Mouse (Mus musculus): ENCODE measurements at regions not wholly inside any gene's neighbourhood (a gene's known extent, or its start where the extent isn't known, plus 50 kb on each side); places are given as distances from the start of the nearest gene placed in this dataset.

DNA sequence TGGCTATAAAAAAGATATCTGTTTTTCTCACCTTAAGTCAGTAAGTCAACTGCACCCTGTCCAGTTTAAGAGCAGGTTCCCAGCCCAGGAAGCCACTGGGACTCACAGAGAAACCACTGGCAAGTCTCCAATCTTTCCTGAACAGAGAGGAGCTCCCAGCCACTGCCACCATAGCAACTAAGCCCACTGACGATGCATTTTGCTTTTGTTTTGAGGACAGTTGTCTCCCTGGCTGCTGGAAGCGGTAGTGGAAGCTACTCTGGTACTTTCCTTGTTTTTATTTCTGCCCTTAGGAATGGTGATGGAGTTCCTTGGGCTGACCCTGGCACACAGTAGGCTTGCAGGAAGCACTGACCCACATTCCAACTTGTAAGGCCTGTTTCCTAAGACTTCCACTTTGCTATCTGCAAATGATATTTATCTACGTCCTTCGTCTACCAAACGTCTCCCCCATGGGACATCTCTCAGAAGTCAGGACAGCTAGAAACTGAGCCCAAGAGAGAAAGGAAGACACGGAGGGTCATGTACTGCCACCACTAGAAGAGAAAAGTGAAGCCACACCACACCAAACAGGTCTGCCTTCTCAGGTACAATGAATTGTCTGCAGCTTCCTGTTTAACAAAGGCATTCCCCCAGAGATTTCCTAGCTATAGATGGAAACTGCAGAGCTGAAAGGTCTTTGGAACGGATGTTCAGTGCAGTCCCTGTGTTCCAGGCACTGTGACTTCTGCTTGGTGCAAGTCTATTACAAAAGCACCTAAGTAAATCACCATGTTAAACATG lies 125.7 kb upstream of the Fmo9 start:
- ATAC-seq (ENCODE audit: insufficient number of reproducible peaks, low FRiP score, low TSS enrichment) = no peak

DNA sequence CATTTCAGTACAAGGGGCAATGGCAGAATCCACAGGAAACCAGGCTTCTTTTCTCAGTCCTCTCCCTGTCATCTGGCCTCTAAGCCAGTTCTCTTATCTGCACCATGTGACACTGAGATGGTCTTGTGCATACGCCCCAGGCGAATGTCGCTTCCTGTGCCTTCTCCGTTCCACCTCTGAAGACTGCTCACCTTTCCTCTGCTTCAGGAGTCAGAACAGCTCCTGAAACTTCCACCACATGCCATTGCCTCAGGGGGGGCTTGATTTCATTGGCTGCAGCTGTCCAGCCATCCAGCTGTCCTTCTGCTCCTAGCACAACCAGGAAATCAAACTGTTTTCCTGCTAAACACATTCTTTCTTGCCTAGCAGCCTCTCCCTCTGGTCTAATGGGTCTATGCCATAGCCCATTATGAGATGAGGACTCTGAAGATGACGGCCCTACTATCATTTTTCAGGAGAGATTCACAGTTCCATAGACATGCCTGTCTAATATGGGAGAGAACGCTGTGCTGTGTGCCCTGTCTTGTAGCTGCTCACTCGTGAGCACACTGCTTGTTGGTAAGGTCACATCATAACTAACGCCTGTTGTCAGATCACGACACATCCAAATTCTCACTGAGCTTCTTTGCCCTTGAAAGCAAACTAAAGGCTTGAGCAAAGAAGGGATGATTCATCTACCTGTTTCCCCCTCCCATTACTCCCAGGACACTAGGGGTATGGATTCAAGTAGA lies 129.9 kb upstream of the Fmo9 start:
- no peak for ATAC-seq (ENCODE audit: insufficient number of reproducible peaks, low FRiP score, low TSS enrichment)

DNA sequence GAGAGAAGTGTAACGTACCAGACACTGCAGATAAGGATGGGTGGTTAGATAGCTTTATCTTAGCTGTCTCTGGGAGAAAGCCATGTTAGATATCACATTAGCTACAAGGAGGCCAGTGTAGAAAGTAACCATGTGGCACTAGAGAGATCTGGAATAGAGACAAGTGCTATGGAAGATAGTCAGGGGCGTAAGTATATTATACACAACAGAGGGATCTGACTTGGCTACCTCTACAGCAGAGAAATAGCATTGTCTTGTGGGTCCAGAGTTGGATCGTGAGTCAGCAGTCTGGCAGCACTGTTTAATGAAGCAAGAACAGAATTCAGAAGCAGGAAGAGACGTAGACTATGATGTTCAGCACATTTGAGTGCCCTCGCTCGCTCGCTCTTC lies 130.4 kb upstream of the Fmo9 start:
- no peak for ATAC-seq (ENCODE audit: insufficient number of reproducible peaks, low FRiP score, low TSS enrichment)

DNA sequence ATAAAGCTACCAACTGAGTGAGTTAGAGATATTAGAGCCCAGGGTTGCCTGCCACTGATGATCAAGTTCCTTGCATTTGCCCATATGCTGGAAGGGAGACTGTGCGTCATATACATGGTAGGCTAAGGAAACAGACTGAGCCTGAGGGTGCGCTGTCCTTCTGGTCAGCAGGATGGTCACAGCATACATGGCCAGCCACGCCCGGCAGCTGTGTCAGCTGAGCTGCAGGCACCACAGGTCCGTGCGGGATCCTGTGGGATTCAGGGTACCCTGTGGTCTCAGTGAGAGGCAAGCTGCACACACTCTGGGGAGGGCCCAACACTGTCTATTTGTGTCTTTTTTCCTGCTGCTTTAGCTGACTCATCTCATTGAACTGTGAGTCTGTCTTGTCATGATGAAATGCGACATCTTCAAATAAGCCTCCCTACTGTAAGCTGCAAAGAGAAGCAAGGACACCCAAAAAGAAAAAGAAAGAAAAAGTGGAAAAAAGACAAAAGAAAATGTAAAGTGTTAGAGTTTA lies 131.3 kb upstream of the Fmo9 start:
- ATAC-seq (ENCODE audit: insufficient number of reproducible peaks, low FRiP score, low TSS enrichment) = no peak

DNA sequence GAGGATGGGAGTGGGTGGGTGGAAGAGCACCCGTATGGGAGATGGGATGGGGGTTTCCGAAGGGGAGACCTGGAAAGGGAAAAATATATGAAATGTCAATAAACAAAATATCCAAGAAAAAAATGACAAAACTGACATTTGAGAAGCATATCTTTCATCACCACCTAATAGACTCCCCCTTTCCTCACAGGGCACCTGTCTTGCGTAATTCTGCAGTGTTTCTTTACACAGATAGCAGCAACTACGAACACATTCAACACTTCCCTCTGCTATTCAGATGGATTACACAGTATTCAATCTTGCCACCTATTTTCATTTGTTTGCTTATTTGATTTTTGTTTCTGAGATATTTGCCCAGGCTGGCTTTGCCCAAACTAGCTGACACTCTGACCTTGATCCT lies 136.3 kb upstream of the Fmo9 start:
- ATAC-seq (ENCODE audit: insufficient number of reproducible peaks, low FRiP score, low TSS enrichment) = no peak

DNA sequence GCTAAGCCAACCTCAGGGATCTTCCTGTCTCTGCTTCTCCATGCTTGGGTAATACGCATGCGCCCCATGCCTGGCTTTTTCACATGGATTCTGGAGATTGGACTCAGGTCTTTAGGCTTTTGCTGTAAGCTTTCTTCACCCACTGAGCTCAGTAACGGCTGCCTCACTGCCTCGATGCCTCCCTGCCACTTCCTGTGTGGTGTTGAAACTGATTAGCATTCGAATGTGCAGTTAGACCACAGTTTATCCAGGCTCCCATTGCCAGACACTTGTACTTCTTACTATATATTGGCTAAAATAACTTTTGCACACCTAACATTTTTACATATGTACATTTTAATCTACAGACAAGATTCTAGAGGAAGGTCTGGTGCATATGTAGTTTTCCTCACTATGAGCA lies 137.0 kb upstream of the Fmo9 start:
- ATAC-seq (ENCODE audit: insufficient number of reproducible peaks, low FRiP score, low TSS enrichment) = no peak

DNA sequence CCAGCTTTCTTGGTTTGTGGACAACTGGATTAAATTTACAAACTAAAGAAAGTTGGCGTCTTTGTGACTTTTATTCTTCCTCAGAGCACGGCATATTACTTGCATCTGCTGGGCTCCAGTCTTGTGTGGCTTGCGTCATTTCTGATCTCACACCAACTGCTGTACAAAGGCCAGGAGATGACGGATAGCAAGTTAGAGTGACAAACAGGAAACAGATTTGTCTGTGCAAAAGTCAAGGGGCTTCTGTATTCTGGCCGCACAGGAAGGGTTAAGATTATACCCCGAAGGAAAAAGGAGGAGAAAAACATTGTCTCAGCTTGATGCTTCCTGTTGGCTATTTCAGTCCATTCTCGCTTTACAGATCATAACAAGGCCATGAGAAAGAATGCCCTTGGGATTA lies 137.8 kb upstream of the Fmo9 start:
- no peak for ATAC-seq (ENCODE audit: insufficient number of reproducible peaks, low FRiP score, low TSS enrichment)

DNA sequence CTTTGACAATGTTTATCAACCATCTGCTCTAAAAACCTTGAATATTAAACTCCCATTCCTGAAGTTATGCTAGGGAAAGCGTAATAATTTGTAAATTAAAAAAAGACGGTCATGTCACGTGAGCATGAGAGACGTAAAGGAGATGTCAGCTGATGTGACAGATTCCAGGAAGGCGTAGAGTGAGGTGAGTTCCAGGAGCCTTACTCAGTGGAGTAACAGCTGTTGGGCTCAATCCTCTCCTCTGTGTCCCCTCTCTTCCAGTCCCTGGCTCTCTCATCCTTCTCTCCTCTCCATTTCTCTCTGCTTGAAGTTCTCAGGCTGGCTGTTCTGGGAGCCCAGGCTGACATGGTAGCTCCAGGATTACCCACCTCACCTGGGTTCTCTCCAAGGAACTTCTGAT lies 138.4 kb upstream of the Fmo9 start:
- ATAC-seq (ENCODE audit: insufficient number of reproducible peaks, low FRiP score, low TSS enrichment) = no peak

DNA sequence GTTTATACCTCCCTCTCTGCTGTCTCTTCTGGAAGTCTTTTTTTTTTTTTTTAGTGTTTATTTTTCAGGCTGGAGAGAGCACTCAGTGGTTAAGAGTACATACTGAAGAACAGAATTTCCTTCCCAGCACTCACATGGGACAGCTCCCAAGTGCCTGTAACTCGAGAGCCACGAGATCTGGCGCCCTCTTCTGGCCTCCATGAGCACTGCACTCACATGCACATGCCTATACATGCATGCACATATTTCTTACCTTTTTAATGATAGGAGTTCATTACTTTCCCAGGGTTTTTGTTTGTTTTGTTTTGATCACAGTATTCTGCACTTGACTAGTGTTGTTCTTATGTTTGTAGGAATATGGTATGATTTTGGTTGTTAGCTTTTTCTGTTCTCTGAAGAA lies 139.5 kb upstream of the Fmo9 start:
- ATAC-seq (ENCODE audit: insufficient number of reproducible peaks, low FRiP score, low TSS enrichment) = no peak

DNA sequence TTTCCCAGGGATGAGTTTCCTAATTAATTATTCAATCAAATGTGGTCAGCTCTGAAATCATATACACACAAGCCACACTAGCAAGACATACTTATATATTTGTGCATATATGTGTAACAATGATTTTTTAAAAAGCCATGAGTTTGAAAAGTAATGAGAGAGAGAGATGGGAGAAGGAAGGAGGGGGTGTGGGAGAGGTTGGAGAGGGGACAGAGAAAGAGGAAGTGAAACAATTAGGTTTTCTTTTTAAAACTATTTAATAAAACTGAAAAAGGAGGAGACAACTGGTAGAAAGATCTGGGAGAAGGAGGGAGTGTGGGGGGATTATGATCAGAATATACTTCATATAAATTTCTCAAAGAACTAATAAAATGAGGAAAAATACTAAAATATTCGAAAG lies 155.7 kb upstream of the Fmo9 start:
- no peak for ATAC-seq (ENCODE audit: insufficient number of reproducible peaks, low FRiP score, low TSS enrichment)

DNA sequence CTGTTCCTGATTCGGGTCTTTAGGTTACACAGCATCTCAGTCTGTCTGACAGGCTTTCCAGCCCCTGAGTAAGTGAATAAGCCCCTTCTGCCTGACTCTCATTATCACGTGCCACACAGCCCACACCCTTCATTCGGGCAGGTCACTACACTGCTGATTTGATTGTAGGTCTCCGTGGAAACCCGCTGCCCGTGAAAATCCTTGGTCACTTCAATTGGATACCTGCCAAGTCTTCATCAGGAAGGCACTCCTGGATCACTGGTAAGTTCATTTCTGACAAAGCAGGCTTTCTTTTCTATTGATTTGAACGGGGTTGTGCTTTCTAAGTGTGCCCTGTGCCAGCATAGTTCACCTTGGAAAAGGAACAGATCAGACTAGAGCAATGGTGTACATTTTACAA lies 158.2 kb upstream of the Fmo9 start:
- no peak for ATAC-seq (ENCODE audit: insufficient number of reproducible peaks, low FRiP score, low TSS enrichment)

DNA sequence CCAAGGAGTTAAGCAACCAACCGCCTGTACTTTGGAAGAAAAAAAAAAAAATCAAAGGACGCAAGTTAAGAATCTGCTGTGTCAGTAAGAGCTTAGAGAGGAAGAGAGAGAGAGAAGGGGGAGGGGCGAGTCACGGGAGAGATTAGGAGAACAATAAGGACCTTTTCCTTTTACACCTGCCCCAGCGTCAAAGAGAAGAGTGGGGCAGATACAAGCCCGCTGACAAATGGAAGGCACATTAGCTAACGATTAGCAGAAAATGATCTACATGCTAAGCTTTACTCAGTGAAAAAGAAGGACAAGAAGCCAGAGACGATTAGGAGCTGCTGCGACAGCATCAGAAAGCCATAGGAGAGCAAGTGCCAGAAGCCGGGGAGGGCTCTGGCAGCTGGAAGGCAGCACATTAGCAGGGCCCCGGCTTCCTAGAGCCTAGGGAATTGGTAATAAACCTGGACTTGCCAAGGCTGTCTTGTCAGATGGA lies 157.8 kb upstream of the Fam78b start:
- no peak for ATAC-seq (ENCODE audit: insufficient number of reproducible peaks, low FRiP score, low TSS enrichment)

DNA sequence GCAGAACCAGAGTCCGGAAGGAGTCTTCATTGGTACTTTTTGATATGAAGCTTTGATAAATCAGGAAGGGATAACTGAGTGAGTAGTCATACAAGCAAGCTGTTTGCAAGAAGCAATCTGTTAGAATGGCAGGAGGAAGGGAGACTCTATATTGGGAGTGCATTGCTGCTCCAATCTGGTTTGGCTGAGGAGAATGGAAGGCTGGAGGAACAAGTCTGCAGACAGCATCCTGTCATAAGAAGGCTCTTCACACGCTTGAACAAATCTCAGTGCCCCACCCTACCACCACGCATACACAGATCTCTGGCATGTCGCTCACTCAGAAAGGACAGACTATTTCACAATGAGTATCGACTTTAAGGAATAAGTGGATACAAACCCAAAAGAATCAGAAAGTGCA lies 154.7 kb upstream of the Fam78b start:
- no peak for ATAC-seq (ENCODE audit: insufficient number of reproducible peaks, low FRiP score, low TSS enrichment)

DNA sequence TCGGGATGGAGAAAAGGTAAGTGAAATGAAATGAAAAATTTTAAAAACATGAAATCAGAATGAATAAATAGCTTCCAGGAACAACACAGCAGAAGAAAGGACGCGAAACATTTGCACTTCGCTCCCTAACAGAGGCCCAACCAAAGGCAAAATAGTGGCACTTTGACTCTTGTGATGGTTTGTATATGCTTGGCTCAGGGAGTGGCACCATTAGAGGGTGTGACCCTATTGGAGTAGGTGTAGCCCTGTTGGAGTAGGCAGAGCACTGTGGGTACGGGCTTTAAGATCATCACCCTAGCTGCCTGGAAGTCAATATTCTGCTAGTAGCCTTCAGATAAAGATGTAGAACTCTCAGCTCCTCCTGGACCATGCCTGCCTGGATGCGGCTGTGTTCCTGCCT lies 154.0 kb upstream of the Fam78b start:
- no peak for ATAC-seq (ENCODE audit: insufficient number of reproducible peaks, low FRiP score, low TSS enrichment)

DNA sequence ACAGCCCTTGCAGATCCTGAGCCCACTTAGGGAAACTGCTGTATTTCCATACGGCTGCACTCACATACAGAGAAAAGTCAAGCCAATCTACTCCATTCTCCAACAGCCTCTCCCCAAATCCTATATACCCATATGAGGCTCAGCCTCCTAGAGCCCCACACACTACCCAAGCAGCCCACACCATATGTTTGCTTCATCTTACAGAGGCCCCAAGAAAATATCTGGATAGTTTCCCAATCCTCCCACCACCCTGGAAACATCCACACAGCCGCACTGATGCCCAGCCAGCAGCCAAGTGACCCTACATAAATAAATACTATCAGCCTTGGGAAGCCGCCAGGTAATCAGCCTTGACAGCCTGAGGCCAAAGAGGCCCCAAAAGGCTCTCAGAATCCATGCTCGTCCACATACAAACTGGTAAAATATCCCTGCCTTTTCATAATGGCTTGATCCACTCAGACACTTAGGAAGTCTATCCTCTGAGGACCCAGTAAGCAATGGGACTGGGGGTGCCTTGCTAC lies 153.1 kb upstream of the Fam78b start:
- no peak for ATAC-seq (ENCODE audit: insufficient number of reproducible peaks, low FRiP score, low TSS enrichment)

DNA sequence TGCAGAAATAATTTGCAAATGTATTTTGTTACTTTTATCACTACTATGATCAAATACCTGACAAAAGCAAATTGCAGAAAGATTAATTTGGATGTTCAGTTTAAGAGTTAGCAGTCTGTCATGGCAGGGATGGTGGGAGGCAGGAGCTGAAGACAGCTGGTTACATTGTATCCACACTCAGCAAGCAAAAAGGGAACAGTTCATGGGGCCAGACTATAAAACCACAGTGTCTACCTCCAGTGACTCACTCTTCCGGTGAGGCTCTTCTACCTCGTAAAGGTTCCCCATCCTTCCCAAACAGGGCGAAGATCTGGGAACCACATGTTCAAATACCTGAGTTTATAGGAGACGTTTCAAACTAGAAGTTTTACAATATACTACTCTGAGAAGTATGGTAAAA lies 145.2 kb upstream of the Fam78b start:
- ATAC-seq (ENCODE audit: insufficient number of reproducible peaks, low FRiP score, low TSS enrichment) = no peak

DNA sequence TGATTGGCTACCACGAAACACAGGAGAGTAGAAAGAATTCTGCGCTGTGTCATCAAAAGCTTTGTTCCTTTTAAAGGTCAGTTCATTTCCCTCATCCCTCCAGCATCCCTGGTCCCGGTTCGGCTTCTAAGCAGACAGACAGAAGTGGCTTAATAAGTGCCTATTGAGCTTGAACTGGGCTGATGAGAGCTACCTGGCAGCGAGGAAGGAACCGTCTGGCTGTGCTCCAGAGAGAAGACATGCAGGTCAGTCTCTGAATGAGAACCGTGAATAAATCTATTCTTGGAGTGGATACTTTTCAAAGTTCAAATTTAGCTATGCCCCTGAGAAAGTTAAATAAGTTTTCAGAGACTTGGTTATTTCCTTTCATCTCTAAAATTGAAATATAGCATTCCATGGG lies 135.0 kb upstream of the Fam78b start:
- ATAC-seq (ENCODE audit: insufficient number of reproducible peaks, low FRiP score, low TSS enrichment) = no peak

DNA sequence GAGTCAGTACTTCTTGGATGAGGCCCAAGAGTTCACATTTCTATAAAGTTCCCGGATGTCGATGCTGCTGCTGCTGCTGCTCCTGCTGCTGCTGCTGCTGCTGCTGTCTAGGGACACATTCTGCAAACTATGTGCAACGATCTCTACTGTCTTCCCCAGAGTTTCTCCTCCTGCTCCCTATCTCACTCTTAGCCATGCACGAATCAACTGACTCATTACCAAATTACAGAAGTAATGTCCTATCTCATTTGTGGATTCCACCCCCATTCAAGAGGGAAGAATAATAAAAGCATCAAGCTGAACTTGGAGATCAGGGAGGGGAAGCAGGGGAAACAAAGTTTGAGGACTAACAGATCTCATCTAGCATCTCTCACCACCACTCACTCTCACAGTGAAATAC lies 130.0 kb upstream of the Fam78b start:
- ATAC-seq (ENCODE audit: insufficient number of reproducible peaks, low FRiP score, low TSS enrichment) = no peak

DNA sequence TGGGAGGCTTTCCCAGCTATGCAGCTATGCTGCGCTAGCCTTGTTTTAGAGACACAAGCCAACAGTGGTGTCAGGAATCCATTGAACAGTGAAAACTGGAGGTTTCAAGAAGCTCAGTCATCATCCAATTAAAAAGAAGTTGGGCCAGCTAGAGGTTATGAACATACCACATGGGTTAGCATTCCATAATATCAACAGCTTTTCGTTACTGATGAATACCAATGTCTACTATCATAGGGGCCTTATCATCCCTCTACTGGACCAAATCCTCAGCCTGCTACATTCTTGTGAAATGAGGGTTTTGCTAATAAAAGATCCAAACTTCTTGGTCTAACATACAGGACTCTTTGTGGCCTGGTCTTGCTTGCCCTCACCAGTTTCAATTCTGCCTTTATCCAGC lies 124.8 kb upstream of the Fam78b start:
- no peak for ATAC-seq (ENCODE audit: insufficient number of reproducible peaks, low FRiP score, low TSS enrichment)

DNA sequence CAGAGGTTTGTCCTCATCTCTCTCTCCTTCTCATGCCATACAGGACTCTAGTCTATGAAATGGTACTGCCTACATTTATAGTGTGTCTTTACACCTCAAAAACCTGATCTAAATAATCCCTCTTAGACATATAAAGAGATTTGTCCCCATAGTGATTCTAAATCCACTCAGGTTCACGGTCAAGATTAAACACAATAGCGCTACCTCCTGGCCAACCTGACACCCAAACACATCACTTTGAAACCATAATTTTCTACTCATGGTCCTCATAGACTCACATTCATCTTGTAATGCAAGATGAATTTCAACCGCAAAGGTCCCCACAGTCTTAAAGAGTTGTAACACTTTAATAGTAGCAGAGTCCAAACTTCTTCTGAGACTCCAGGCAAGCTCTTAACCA lies 118.0 kb upstream of the Fam78b start:
- no peak for ATAC-seq (ENCODE audit: insufficient number of reproducible peaks, low FRiP score, low TSS enrichment)

DNA sequence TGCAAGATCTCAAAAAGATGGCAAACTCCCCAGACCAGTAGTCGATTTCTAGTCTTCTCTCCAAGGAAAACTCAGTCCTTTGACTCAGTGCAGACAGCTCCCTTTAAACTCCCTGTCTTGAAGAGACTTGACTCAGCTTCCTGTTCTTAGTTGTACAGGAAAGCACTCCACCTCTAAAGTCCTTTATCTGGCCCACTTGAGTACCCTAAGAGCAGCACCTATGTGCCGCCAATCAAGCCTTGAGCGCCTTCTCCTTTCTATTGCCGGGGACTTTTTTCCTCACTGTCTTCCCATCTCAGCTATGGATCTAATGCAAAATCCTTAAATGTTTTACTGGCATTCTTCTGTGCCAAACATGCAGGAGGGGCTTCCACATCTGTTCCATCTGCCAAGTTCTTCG lies 105.3 kb upstream of the Fam78b start:
- ATAC-seq (ENCODE audit: insufficient number of reproducible peaks, low FRiP score, low TSS enrichment) = no peak

DNA sequence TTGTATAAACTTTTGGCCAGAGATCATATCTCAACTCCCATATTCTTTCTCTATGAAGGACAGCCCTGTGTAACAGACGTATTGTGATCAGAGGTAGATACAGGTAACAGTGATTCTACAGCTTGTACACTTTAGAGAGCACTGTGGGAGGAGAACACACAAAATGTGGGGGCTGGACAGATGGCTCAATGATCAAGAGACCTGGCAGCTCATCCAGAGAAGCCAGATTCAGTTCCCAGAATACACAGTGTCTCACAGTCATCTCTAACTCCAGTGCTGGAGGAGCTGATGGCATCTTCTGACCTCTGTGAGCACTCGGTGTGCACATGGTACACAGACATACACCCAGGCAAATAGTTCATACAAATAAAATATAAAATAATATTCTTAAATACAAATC lies 102.5 kb upstream of the Fam78b start:
- no peak for ATAC-seq (ENCODE audit: insufficient number of reproducible peaks, low FRiP score, low TSS enrichment)
